27 mouse cellular contexts compared by ENCODE assay signal in the genomic region with DNA sequence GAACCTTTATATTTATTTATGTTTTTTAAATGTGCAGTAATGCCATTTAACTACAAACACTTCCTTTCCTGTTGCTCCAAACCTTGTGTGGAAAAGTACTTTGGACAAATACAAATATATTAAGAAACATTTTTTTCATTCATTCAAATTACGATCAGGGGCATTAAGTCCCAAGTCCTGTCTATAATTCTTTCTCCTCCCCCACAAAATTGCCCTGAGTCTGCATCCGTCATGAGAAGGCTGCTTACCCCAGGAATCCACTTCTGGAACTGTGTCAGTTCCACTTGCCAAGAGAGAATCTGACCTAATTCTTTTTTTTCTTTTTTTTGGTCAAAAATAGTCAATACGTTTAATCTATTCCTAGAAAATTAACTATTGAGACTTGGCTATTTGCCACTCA.
DNase-seq lines count a peak whose midpoint lies in the region; ATAC-seq and TF ChIP-seq lines count a peak whose summit lies in the region.
"Had no signal": no experiment of that assay in that cellular context is flagged by ENCODE, and none has a peak within 500 bp of the region (broad histone marks: within the 10 kb centered on the region; RNA-seq: fewer than 3 reads in every experiment).

No protein-coding gene starts in this region.

- WGBS in lung, postnatal 0 days, result 51% methylated on average over 3 of the region's 3 CpGs
- WGBS in hindbrain, embryonic 13.5 days, result 71% methylated on average over 3 of the region's 3 CpGs

- no peak overlapping the region for H3K9ac ChIP-seq in lung, postnatal 0 days (replicated peaks; ENCODE audit: low read depth)
- H3K9ac ChIP-seq in hindbrain, embryonic 13.5 days, result no peak overlapping the region
- H3K9ac ChIP-seq: heart, embryonic 15.5 days; hindbrain, embryonic 12.5 days; limb, embryonic 15.5 days; liver, embryonic 15.5 days; lung, embryonic 14.5 days; midbrain, embryonic 12.5 days; neural tube, embryonic 13.5 days had no signal

- H3K9me3 ChIP-seq in lung, postnatal 0 days (ENCODE audit: low read length), result no peaks in the 10 kb centered on the region
- no peaks in the 10 kb centered on the region for H3K9me3 ChIP-seq in hindbrain, embryonic 13.5 days
- H3K9me3 ChIP-seq: heart, embryonic 10.5 days; heart, embryonic 15.5 days; hindbrain, embryonic 12.5 days; limb, embryonic 10.5 days; limb, embryonic 15.5 days; liver, embryonic 15.5 days; midbrain, embryonic 12.5 days; neural tube, embryonic 13.5 days had no signal

- DNase-seq in heart, postnatal 10 days, result peak; percentile 7 to 15
- DNase-seq in heart, adult 11 months, result no peak
- peak; percentile 25 for DNase-seq in lung, postnatal 10 days
- no peak for DNase-seq in lung, postnatal 0 days (ENCODE audit: low spot score)
- peak; percentile 51 for DNase-seq in adipocyte (ENCODE audit: low spot score)
- no peak for DNase-seq in embryo, embryonic 9.5 days (ENCODE audit: extremely low spot score)
- DNase-seq: adrenal gland, postnatal 10 days; B cell, adult 2 months; cerebellum, adult 11-12 months; cerebellum, adult 9-11 months; gastrocnemius, postnatal 10 days; heart, postnatal 36 days; kidney, adult 9 months; layer of hippocampus, postnatal 36 days; lung, embryonic 14.5 days; lung, postnatal 36 days; thymus, postnatal 4 days had no signal

- intact Hi-C loops in heart, postnatal 10 days (cut with DNase I), result no loop called here

- no peak for TF ChIP-seq CTCF in lung, postnatal 0 days (IDR thresholded peaks at IDR 0.05)

- no peak overlapping the region for H3K4me2 ChIP-seq in lung, postnatal 0 days (replicated peaks; ENCODE audit: low read depth, low read length)
- no peak overlapping the region for H3K4me2 ChIP-seq in hindbrain, embryonic 13.5 days
- H3K4me2 ChIP-seq: heart, embryonic 15.5 days; hindbrain, embryonic 12.5 days; limb, embryonic 15.5 days; liver, embryonic 15.5 days; lung, embryonic 14.5 days; midbrain, embryonic 12.5 days; neural tube, embryonic 13.5 days had no signal

- no peak overlapping the region for H3K27ac ChIP-seq in lung, postnatal 0 days (ENCODE audit: low read length)
- H3K27ac ChIP-seq in hindbrain, embryonic 13.5 days, result no peak overlapping the region
- H3K27ac ChIP-seq: heart, embryonic 10.5 days; heart, embryonic 15.5 days; hindbrain, embryonic 12.5 days; limb, embryonic 10.5 days; limb, embryonic 15.5 days; liver, embryonic 15.5 days; midbrain, embryonic 12.5 days; neural tube, embryonic 13.5 days had no signal

- H3K36me3 ChIP-seq in lung, postnatal 0 days (ENCODE audit: insufficient read depth, low read length), result no peaks in the 10 kb centered on the region
- no peaks in the 10 kb centered on the region for H3K36me3 ChIP-seq in hindbrain, embryonic 13.5 days
- H3K36me3 ChIP-seq: heart, embryonic 10.5 days; heart, embryonic 15.5 days; hindbrain, embryonic 12.5 days; limb, embryonic 10.5 days; limb, embryonic 15.5 days; liver, embryonic 15.5 days; midbrain, embryonic 12.5 days; neural tube, embryonic 13.5 days had no signal

- no peaks in the 10 kb centered on the region for H3K27me3 ChIP-seq in lung, postnatal 0 days (replicated peaks; ENCODE audit: insufficient read depth, low read length)
- no peaks in the 10 kb centered on the region for H3K27me3 ChIP-seq in hindbrain, embryonic 13.5 days
- H3K27me3 ChIP-seq: heart, embryonic 15.5 days; hindbrain, embryonic 12.5 days; limb, embryonic 15.5 days; liver, embryonic 15.5 days; midbrain, embryonic 12.5 days; neural tube, embryonic 13.5 days had no signal

- TF ChIP-seq EP300 in lung, postnatal 0 days (IDR thresholded peaks at IDR 0.05), result no peak

- H3K4me1 ChIP-seq in lung, postnatal 0 days (ENCODE audit: insufficient read depth, low read depth, low read length), result no peaks in the 10 kb centered on the region
- H3K4me1 ChIP-seq in hindbrain, embryonic 13.5 days (replicated peaks), result no peaks in the 10 kb centered on the region
- H3K4me1 ChIP-seq: heart, embryonic 10.5 days; hindbrain, embryonic 12.5 days; limb, embryonic 15.5 days; liver, embryonic 15.5 days; neural tube, embryonic 13.5 days had no signal

- no peak overlapping the region for H3K4me3 ChIP-seq in lung, postnatal 0 days (ENCODE audit: low read depth, low read length)
- no peak overlapping the region for H3K4me3 ChIP-seq in hindbrain, embryonic 13.5 days
- H3K4me3 ChIP-seq: heart, embryonic 10.5 days; heart, embryonic 15.5 days; hindbrain, embryonic 12.5 days; limb, embryonic 10.5 days; limb, embryonic 15.5 days; liver, embryonic 15.5 days; midbrain, embryonic 12.5 days; neural tube, embryonic 13.5 days had no signal

- ATAC-seq in lung, postnatal 0 days, result no peak
- no peak for ATAC-seq in hindbrain, embryonic 13.5 days (ENCODE audit: low FRiP score)
- ATAC-seq: forebrain, embryonic 16.5 days had no signal

Comparison
In these comparisons a context has a peak if more than half of its experiments do, and no peak if none do; other contexts are left out.
1. DNase-seq: peak in heart, postnatal 10 days (2 of 2), lung, postnatal 10 days (single experiment) and adipocyte (single experiment); none in heart, adult 11 months (single experiment), lung, postnatal 0 days (single experiment) and embryo, embryonic 9.5 days (single experiment).